Mouse (Mus musculus): ENCODE measurements at regions not wholly inside any gene's neighbourhood (a gene's known extent, or its start where the extent isn't known, plus 50 kb on each side); places are given as distances from the start of the nearest gene placed in this dataset.

DNA sequence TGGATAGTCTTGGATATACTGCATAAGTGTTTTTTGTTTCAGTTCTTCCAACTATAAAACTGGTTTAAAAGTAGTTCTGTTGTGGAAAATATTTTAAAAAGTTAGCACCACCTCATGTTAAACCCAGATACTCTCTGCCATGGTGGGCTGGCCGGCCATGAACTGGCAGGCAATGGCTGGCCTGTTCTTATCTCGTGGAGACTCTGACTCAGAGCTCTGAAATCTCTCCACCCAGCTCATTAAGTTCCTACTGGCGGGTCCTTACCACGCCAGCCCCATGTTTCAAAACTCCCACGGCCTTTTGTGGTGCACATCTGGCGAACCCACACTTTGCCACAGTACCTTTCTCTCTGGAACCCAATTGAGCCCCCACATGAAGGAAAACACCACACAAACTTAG is 183.8 kb upstream of the Slc30a5 start:
- Histone ChIP-seq H3K27ac (ENCODE audit: low read depth, low read length) (no peak overlapping the region), H3K9ac (ENCODE audit: low read depth, low read length) (no peak overlapping the region), H3K4me3 (ENCODE audit: low read depth, low read length) (no peak overlapping the region), H3K9me3 (replicated peaks; ENCODE audit: control insufficient read depth, low read length) (no peaks in the 10 kb centered on the region), H3K4me1 (ENCODE audit: control insufficient read depth, insufficient read depth, low read length) (no peaks in the 10 kb centered on the region), H3K4me2 (no peak overlapping the region), H3K36me3 (ENCODE audit: control insufficient read depth, insufficient read depth, low read length) (no peaks in the 10 kb centered on the region), H3K27me3 (ENCODE audit: control insufficient read depth, insufficient read depth, low read length) (no peaks in the 10 kb centered on the region)
- no peak for ATAC-seq (replicated peaks; ENCODE audit: insufficient number of reproducible peaks, low FRiP score, low TSS enrichment)
- 40% methylated on average over 6 of the region's 6 CpGs for WGBS (ENCODE audit: insufficient replicate concordance)

DNA sequence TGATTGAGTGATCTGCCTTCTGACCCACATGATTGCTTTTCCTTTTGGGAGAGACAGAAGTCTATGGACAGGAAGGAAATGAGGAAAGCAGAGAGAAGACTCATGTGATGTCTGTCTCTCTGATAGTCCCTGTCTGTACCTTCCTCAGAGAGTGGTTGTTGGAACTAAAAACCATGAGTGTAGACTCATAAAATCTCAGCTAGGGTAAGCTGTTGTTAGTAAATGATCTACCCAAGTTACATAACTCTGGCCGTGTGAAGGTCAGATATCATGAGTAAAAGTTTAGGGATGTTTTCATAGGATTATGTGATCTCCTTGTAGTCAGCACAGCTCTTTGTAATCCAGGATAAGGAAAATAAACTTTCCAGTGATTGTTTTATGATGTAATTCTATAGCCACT is 183.0 kb upstream of the Slc30a5 start:
- Histone ChIP-seq H3K36me3 (ENCODE audit: control insufficient read depth, insufficient read depth, low read length) (no peaks in the 10 kb centered on the region), H3K4me2 (no peak overlapping the region), H3K9me3 (replicated peaks; ENCODE audit: control insufficient read depth, low read length) (no peaks in the 10 kb centered on the region), H3K4me1 (ENCODE audit: control insufficient read depth, insufficient read depth, low read length) (no peaks in the 10 kb centered on the region), H3K4me3 (ENCODE audit: low read depth, low read length) (no peak overlapping the region), H3K27me3 (ENCODE audit: control insufficient read depth, insufficient read depth, low read length) (no peaks in the 10 kb centered on the region), H3K9ac (ENCODE audit: low read depth, low read length) (no peak overlapping the region), H3K27ac (ENCODE audit: low read depth, low read length) (no peak overlapping the region)
- no peak for ATAC-seq (replicated peaks; ENCODE audit: insufficient number of reproducible peaks, low FRiP score, low TSS enrichment)
- 51% methylated on average over 1 of the region's 1 CpGs for WGBS (ENCODE audit: insufficient replicate concordance)

GRCm38 (mm10) chr13:101015435-101015834 is 182.2 kb upstream of the Slc30a5 start:
- H3K4me3 ChIP-seq (ENCODE audit: low read depth, low read length): no peak overlapping the region
- no peaks in the 10 kb centered on the region for H3K4me1 ChIP-seq (ENCODE audit: control insufficient read depth, insufficient read depth, low read length)
- no peak overlapping the region for H3K9ac ChIP-seq (ENCODE audit: low read depth, low read length)
- no peak for ATAC-seq (replicated peaks; ENCODE audit: insufficient number of reproducible peaks, low FRiP score, low TSS enrichment)
- WGBS (ENCODE audit: insufficient replicate concordance): 78% methylated on average over 3 of the region's 3 CpGs
- H3K9me3 ChIP-seq (replicated peaks; ENCODE audit: control insufficient read depth, low read length): no peaks in the 10 kb centered on the region
- H3K27ac ChIP-seq (ENCODE audit: low read depth, low read length): no peak overlapping the region
- H3K4me2 ChIP-seq: no peak overlapping the region
- no peaks in the 10 kb centered on the region for H3K36me3 ChIP-seq (ENCODE audit: control insufficient read depth, insufficient read depth, low read length)
- H3K27me3 ChIP-seq (ENCODE audit: control insufficient read depth, insufficient read depth, low read length): no peaks in the 10 kb centered on the region

- WGBS (ENCODE audit: insufficient replicate concordance): 77% methylated on average over 2 of the region's 2 CpGs
- no peaks in the 10 kb centered on the region for H3K9me3 ChIP-seq (replicated peaks; ENCODE audit: control insufficient read depth, low read length)
- H3K36me3 ChIP-seq (ENCODE audit: control insufficient read depth, insufficient read depth, low read length): no peaks in the 10 kb centered on the region
- no peaks in the 10 kb centered on the region for H3K4me1 ChIP-seq (ENCODE audit: control insufficient read depth, insufficient read depth, low read length)
- H3K27me3 ChIP-seq (ENCODE audit: control insufficient read depth, insufficient read depth, low read length): no peaks in the 10 kb centered on the region
- H3K9ac ChIP-seq (ENCODE audit: low read depth, low read length): no peak overlapping the region
- no peak overlapping the region for H3K27ac ChIP-seq (ENCODE audit: low read depth, low read length)
- H3K4me3 ChIP-seq (ENCODE audit: low read depth, low read length): no peak overlapping the region
- ATAC-seq (replicated peaks; ENCODE audit: insufficient number of reproducible peaks, low FRiP score, low TSS enrichment): no peak
- no peak overlapping the region for H3K4me2 ChIP-seq
Measured at GRCm38 (mm10) chr13:101013604-101014003, 180.4 kb upstream of the Slc30a5 start.

DNA sequence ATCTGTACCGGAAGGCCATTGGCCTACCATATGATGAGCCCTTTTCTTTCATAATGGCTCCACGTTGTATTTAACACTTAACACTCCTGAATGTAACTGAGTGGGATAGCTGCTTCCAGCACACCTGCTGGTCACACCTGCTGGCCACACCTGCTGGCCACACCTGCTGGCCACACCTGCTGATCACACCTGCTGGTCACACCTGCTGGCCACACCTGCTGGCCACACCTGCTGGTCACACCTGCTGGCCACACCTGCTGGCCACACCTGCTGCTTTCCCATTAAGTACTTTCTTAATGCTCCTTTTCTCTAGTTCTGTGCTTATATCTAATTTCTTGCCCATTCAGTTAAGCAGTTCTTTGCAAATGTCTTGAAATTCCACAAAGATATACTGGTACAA is 157.4 kb upstream of the Slc30a5 start:
- no peak overlapping the region for H3K4me3 ChIP-seq (ENCODE audit: low read depth, low read length)
- no peaks in the 10 kb centered on the region for H3K4me1 ChIP-seq (ENCODE audit: control insufficient read depth, insufficient read depth, low read length)
- ATAC-seq (replicated peaks; ENCODE audit: insufficient number of reproducible peaks, low FRiP score, low TSS enrichment): no peak
- no peaks in the 10 kb centered on the region for H3K27me3 ChIP-seq (ENCODE audit: control insufficient read depth, insufficient read depth, low read length)
- no peak overlapping the region for H3K9ac ChIP-seq (ENCODE audit: low read depth, low read length)
- no peak overlapping the region for H3K27ac ChIP-seq (ENCODE audit: low read depth, low read length)
- H3K36me3 ChIP-seq (ENCODE audit: control insufficient read depth, insufficient read depth, low read length): no peaks in the 10 kb centered on the region
- H3K9me3 ChIP-seq (replicated peaks; ENCODE audit: control insufficient read depth, low read length): no peaks in the 10 kb centered on the region
- H3K4me2 ChIP-seq: no peak overlapping the region
- 80% methylated on average over 2 of the region's 2 CpGs for WGBS (ENCODE audit: insufficient replicate concordance)

- Histone ChIP-seq H3K27me3 (ENCODE audit: control insufficient read depth, insufficient read depth, low read length) (no peaks in the 10 kb centered on the region), H3K9me3 (replicated peaks; ENCODE audit: control insufficient read depth, low read length) (no peaks in the 10 kb centered on the region), H3K4me1 (ENCODE audit: control insufficient read depth, insufficient read depth, low read length) (no peaks in the 10 kb centered on the region), H3K9ac (ENCODE audit: low read depth, low read length) (no peak overlapping the region), H3K4me3 (ENCODE audit: low read depth, low read length) (no peak overlapping the region), H3K36me3 (ENCODE audit: control insufficient read depth, insufficient read depth, low read length) (no peaks in the 10 kb centered on the region), H3K4me2 (no peak overlapping the region), H3K27ac (ENCODE audit: low read depth, low read length) (no peak overlapping the region)
- WGBS (ENCODE audit: insufficient replicate concordance): 70% methylated on average over 13 of the region's 13 CpGs
- ATAC-seq (replicated peaks; ENCODE audit: insufficient number of reproducible peaks, low FRiP score, low TSS enrichment): no peak
Measured at GRCm38 (mm10) chr13:100988671-100989531, 155.7 kb upstream of the Slc30a5 start.

GRCm38 (mm10) chr13:100988116-100988515 is 154.9 kb upstream of the Slc30a5 start:
- no peak overlapping the region for H3K4me2 ChIP-seq
- 89% methylated on average over 5 of the region's 5 CpGs for WGBS (ENCODE audit: insufficient replicate concordance)
- H3K27ac ChIP-seq (ENCODE audit: low read depth, low read length): no peak overlapping the region
- ATAC-seq (replicated peaks; ENCODE audit: insufficient number of reproducible peaks, low FRiP score, low TSS enrichment): no peak
- H3K36me3 ChIP-seq (ENCODE audit: control insufficient read depth, insufficient read depth, low read length): no peaks in the 10 kb centered on the region
- no peaks in the 10 kb centered on the region for H3K9me3 ChIP-seq (replicated peaks; ENCODE audit: control insufficient read depth, low read length)
- H3K9ac ChIP-seq (ENCODE audit: low read depth, low read length): no peak overlapping the region
- H3K4me3 ChIP-seq (ENCODE audit: low read depth, low read length): no peak overlapping the region
- H3K27me3 ChIP-seq (ENCODE audit: control insufficient read depth, insufficient read depth, low read length): no peaks in the 10 kb centered on the region
- no peaks in the 10 kb centered on the region for H3K4me1 ChIP-seq (ENCODE audit: control insufficient read depth, insufficient read depth, low read length)

GRCm38 (mm10) chr13:100975741-100976140 is 142.5 kb upstream of the Slc30a5 start:
- Histone ChIP-seq H3K9ac (ENCODE audit: low read depth, low read length) (no peak overlapping the region), H3K4me2 (no peak overlapping the region), H3K4me1 (ENCODE audit: control insufficient read depth, insufficient read depth, low read length) (no peaks in the 10 kb centered on the region), H3K27me3 (ENCODE audit: control insufficient read depth, insufficient read depth, low read length) (no peaks in the 10 kb centered on the region), H3K9me3 (replicated peaks; ENCODE audit: control insufficient read depth, low read length) (no peaks in the 10 kb centered on the region), H3K36me3 (ENCODE audit: control insufficient read depth, insufficient read depth, low read length) (no peaks in the 10 kb centered on the region), H3K4me3 (ENCODE audit: low read depth, low read length) (no peak overlapping the region), H3K27ac (ENCODE audit: low read depth, low read length) (no peak overlapping the region)
- 48% methylated on average over 3 of the region's 3 CpGs for WGBS (ENCODE audit: insufficient replicate concordance)
- no peak for ATAC-seq (replicated peaks; ENCODE audit: insufficient number of reproducible peaks, low FRiP score, low TSS enrichment)
